Mouse (Mus musculus) lung, embryonic 16.5 days (tissue): Measurements from ENCODE around the gene Fcho1. TPM values are rescaled to one million over a fixed set of nuclear protein-coding genes. Genes with fewer than 3 reads are reported as not detected.
"Not testable (repeated sequence)": the region's sequence is repeated elsewhere in the genome, so short reads cannot be mapped to it uniquely, and the experiment has no call there.

ENCODE experiments used
- ATAC-seq: fragments of 200-750 bp; cut with Nextera tagmentation; 2 replicates; pipeline ENCODE4 v1.8.0; 2017; ENCODE audit warnings: low read depth, mild to moderate bottlenecking, moderate library complexity
- H3K27ac ChIP-seq: fragments of 300-500 bp; sonication (generic); 2 replicates; pipeline ENCODE4 v1.5.1; 2014; ENCODE audit warnings: mild to moderate bottlenecking, control low read depth, low read length
- H3K27me3 ChIP-seq: fragments of 300-500 bp; sonication (generic); 2 replicates; pipeline ENCODE4 v1.6.1; 2014; ENCODE audit warnings: low read depth, low read length, mixed read lengths; ENCODE audit not compliant: control insufficient read depth, insufficient read depth
- H3K36me3 ChIP-seq: fragments of 300-500 bp; sonication (generic); 2 replicates; pipeline ENCODE4 v1.6.1; 2014; ENCODE audit warnings: low read length; ENCODE audit not compliant: control insufficient read depth, insufficient read depth
- H3K4me1 ChIP-seq: fragments of 300-500 bp; sonication (generic); replicated peaks from 2 replicates; pipeline ENCODE4 v1.6.1; 2014; ENCODE audit warnings: low read length, mixed read lengths; ENCODE audit not compliant: control insufficient read depth, insufficient read depth
- H3K4me2 ChIP-seq: fragments of 300-500 bp; sonication (generic); 2 replicates; pipeline ENCODE4 v1.6.1; 2014; ENCODE audit warnings: low read depth, low read length, control low read depth
- H3K4me3 ChIP-seq: fragments of 300-500 bp; sonication (generic); 2 replicates; pipeline ENCODE4 v1.5.1; 2014; ENCODE audit warnings: mild to moderate bottlenecking, low read length, control low read depth
- H3K9ac ChIP-seq: fragments of 300-500 bp; sonication (generic); 2 replicates; pipeline ENCODE4 v1.6.1; 2014; ENCODE audit warnings: low read length, control low read depth
- H3K9me3 ChIP-seq: fragments of 300-500 bp; sonication (generic); 2 replicates; pipeline ENCODE4 v1.6.1; 2016; ENCODE audit warnings: low read length; ENCODE audit not compliant: control insufficient read depth
- WGBS: fragments of 180-500 bp; shearing (Covaris S2); extraction: QIAGEN DNeasy Blood & Tissue Kit; methylation state at CpG from one replicate; pipeline ENCODE4 v1.1.7; 2014; 5-methylcytosine and 5-hydroxymethylcytosine counted together
- polyA plus RNA-seq: library from polyadenylated mRNA; unstranded; fragments of >200 nt; fragmentation: Nextera tagmentation; extraction: Ambion mirVana; gene quantifications from 2 replicates; pipeline ENCODE4 v1.2.1, GENCODE M21; 2015

Gene Fcho1
- polyA plus RNA-seq, 1 experiment from 2014 or later, result 6.5 TPM

DNA sequence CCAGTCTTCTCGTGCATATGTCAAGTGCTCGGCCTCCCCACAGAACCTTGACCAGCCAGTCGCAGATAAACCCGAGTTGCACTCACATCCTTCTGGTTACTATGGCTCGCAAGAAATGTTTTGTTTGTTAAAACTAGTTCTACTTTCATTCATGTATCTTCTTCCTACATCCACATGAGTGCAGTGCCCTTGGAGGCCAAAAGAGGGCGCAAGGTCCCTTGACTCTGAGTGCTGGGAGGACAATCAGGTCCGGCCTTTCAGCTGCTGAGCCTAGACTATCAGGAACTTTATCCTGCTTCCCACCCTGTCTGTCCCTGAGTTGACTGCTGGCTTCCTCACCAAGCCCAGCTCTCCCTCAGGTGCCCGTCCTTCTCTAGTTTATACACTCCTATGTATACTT, 17.6 kb downstream of the Fcho1 start:
- Histone ChIP-seq H3K4me2 (no peak overlapping the region), H3K36me3 (no peaks in the 10 kb centered on the region), H3K4me3 (no peak overlapping the region), H3K27me3 (peaks cover 11% of the 10 kb centered on the region; the same call in 1 of the 2 replicates), H3K4me1 (0 out of 2 replicates have a peak, but pooled peaks cover 2% of the 10 kb centered on the region), H3K9me3 (no peaks in the 10 kb centered on the region), H3K9ac (no peak overlapping the region), H3K27ac (no peak overlapping the region)
- no peak for ATAC-seq
- WGBS, result 25% methylated on average over 8 of the region's 8 CpGs

DNA sequence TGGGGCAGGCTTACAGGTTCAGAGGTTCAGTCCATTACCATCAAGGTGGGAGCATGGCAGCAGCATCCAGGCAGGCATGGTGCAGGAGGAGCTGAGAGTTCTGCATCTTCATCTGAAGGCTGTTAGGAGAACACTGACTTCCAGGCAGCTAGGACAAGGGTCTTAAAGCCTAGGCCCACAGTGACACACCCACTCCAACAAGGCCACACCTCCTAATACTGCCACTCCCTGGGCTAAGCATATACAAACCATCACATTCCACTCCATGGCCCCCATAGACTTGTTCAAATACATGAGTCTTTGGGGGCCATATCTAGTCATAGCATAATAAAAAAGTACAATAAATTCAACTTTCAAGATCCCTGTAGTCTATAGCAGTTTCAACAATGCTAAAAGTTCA, 22.1 kb downstream of the Fcho1 start:
- not testable (repeated sequence) for H3K36me3 ChIP-seq, H3K9me3 ChIP-seq, H3K4me1 ChIP-seq, H3K4me2 ChIP-seq, H3K4me3 ChIP-seq, H3K9ac ChIP-seq, ATAC-seq, H3K27ac ChIP-seq
- peaks cover 30% of the 10 kb centered on the region for H3K27me3 ChIP-seq

DNA sequence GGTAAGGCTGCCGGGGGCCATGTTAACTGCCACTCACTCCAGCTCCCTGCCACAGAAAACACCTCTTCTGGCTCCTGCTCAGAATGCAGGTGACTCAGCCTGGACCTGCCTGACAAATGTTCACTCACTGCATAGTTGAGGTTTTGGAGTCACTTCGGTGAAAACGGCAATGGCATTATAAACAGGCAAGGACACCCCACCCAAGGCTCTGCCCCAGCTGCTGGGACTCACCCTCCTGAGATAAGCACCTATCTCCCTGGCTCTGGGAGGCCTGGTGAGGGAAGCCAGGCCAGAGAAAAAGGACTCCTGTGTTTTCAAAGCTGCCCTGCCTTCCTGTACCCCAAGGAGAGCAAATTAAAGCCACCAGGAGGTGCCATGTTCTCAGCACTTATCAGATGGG, 22.6 kb downstream of the Fcho1 start:
- H3K4me2 ChIP-seq, result no peak overlapping the region
- H3K27ac ChIP-seq, result no peak overlapping the region
- ATAC-seq, result no peak
- no peak overlapping the region for H3K4me3 ChIP-seq
- H3K4me1 ChIP-seq, result peaks cover 7% of the 10 kb centered on the region; the same call in 1 of the 2 replicates
- H3K9me3 ChIP-seq, result no peaks in the 10 kb centered on the region
- no peak overlapping the region for H3K9ac ChIP-seq
- H3K36me3 ChIP-seq, result no peaks in the 10 kb centered on the region
- WGBS, result 68% methylated on average over 3 of the region's 3 CpGs
- peaks cover 31% of the 10 kb centered on the region for H3K27me3 ChIP-seq

DNA sequence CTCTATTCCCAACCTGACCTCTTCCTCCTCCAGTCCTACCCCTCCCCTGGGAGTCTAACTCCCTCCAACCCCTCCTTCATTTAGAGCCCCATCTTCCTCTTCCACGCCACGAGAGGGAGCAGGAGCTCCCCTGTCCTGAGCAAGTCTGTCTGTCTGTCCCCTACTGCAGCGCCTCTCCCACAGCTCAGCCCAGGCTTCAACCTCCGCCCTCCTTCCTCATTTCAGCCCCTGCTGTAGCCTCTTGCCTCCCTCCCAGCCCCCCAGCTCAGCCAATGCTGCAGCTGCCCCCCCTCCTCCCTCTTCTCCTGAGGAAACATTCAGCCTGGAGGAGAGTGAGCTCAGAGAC, 23.5 kb downstream of the Fcho1 start:
- Histone ChIP-seq H3K4me1 (peaks cover 7% of the 10 kb centered on the region; the same call in 1 of the 2 replicates), H3K9ac (no peak overlapping the region), H3K9me3 (no peaks in the 10 kb centered on the region), H3K27me3 (peaks cover 31% of the 10 kb centered on the region), H3K4me3 (no peak overlapping the region), H3K27ac (no peak overlapping the region), H3K36me3 (no peaks in the 10 kb centered on the region), H3K4me2 (no peak overlapping the region)
- no peak for ATAC-seq
- WGBS, result 30% methylated on average over 4 of the region's 4 CpGs

DNA sequence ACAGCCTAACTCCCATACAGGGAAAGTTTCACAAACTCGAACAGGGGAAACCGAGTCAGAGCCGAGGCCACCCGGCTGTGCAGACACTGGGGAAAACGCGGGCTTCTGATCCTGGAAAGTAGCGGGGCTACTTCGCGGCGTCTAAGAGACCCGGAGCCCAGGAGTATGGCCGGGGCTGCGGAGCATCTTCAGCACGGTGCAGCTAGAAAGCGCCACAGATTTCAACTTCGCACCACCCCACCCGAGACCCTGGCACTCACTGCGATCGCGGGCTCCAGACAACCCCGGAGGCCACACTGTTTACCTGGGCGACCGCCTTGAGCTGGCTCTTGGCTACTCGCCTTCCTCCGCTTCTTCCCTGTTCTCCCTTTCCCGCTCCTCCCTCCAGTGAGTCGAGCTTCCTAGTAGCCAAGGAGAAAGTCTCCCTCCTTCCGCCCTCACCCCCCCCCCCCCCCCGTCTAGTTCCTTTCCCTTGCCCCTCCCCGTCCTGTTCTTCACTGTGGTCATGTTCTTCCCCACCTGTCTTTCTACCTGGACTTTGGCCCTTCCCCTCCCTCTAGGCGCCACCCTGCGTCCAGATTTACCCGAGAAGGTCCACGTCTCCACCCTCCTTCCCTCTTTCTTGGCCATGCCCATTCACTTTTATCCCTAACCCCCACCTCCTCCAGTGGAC, 24.0 kb downstream of the Fcho1 start, which contains the start of gene B3gnt3:
TSS of gene B3gnt3 (minus strand) at position 376 of the 673 bp plus-strand sequence.
- Histone ChIP-seq H3K4me1 (peaks cover 7% of the 10 kb centered on the region; the same call in 1 of the 2 replicates), H3K9me3 (no peaks in the 10 kb centered on the region), H3K27ac (no peak within 1 kb of the TSS), H3K4me3 (peak within 1 kb of the TSS; percentile 38), H3K9ac (peak within 1 kb of the TSS; percentile 56), H3K4me2 (peak within 1 kb of the TSS; percentile 52), H3K36me3 (no peaks in the 10 kb centered on the region), H3K27me3 (peaks cover 31% of the 10 kb centered on the region)
- peak; percentile 22; the same call in 1 of the 2 replicates for ATAC-seq
- WGBS, result 13% methylated on average over 32 of the region's 34 CpGs

DNA sequence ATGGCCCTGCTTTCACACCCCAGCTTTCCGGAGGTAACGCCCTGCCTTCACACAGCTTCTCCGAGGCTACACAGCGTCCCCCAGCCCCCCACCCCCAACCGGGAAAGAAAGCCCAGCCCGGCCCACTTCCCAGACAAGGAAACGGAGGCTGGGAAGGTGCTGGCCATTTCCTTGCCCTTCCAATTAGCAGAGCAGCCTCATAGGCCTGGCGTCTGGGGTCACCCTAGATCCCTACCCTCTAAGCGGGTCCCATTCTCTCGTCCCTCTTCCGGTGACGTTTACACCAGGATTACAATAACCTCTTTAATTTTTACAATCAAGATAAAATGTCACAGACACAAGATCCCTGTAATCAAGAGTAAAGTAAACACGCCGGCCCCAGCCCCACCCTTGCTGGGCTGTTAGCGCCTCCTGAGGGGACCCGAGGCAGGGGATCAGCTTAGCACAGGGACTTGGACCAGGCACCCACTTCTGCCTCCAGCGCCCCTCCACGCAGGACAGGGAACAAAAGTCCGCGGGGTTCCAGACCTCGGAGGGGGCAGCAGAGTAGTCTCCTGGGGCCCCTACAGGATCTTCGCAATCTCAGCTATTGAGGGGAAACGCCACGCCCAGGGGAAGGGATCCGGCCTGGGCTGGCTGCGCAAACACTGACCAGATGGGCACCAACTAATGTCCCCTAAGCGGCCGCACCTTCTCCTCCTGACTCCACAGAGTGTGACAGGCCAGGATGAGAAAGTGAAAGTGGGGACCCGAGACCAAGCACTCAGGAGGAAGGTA, 24.8 kb downstream of the Fcho1 start:
- WGBS, result 6% methylated on average over 29 of the region's 29 CpGs
- H3K27me3 ChIP-seq, result peaks cover 31% of the 10 kb centered on the region

DNA sequence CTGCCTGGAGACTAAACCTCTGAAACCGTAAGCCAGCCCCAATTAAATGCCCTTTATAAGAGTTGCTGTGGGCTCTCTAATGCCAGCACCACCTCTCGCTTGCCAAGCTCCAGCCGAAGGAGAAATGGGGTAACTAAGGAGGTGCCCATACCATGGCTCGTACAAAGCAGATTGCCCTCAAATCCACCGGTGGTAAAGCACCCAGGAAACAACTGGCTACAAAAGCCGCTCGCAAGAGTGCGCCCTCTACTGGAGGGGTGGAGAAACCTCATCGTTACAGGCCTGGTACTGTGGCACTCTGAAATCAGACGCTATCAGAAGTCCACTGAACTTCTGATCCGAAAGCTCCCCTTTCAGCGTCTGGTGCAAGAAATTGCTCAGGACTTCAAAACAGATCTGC, 30.1 kb downstream of the Fcho1 start:
- ATAC-seq, H3K36me3 ChIP-seq, H3K27ac ChIP-seq, H3K4me2 ChIP-seq, H3K9me3 ChIP-seq, H3K4me3 ChIP-seq, H3K4me1 ChIP-seq, H3K9ac ChIP-seq: not testable (repeated sequence)
- 63% methylated on average over 12 of the region's 12 CpGs for WGBS
- peaks cover 66% of the 10 kb centered on the region for H3K27me3 ChIP-seq

More for the DNA sequence above, 24.8 kb downstream of the Fcho1 start:
- Histone ChIP-seq H3K27ac (no peak overlapping the region), H3K9me3 (no peaks in the 10 kb centered on the region), H3K36me3 (no peaks in the 10 kb centered on the region), H3K4me2 (peak overlapping the region; percentile 52), H3K4me3 (peak overlapping the region; percentile 38), H3K9ac (peak overlapping the region; percentile 56), H3K4me1 (peaks cover 7% of the 10 kb centered on the region; the same call in 1 of the 2 replicates)
- ATAC-seq, result peak; percentile 45; the same call in 1 of the 2 replicates

DNA sequence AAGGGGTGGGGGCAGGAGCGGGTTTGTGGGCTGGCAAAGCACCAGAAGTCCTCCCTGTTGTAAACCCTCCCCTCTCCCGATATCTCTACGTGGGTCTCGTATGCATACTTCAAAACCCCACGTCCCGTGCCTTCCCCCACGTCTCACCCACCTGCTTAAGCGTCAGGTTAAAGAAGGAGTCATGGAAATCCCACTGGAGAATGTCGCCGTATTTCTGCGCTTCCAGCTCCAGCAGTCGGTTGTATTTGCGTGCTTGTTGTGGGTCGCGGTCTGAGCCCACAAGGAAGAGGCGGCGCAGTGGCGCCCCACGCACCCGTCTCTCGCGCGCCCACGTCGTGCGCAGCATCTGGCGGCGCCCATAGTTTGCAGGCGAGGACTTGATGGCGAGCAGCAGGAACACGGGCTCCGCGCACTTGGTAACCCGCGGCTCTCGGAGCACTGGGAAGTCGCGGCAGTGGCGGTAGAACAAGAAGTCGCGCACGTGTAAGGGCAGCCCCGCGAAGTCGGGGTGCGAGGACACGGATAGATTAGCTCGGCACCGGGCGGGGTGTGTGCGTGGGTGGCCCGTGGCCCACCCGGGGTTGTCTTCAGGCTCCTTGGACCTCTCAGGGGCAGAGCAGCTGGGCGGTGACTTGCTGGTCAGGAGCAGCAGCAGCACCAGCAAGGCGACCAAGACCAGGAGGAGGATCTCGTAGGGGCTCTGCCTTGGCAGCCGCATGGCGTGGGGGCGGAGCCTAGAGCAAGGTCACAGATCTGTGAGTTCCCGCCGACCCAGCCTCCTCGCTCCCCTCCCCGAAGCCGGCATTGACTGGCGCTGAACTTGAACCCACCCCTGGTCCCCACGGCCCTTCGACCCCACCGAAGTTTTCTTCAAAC, 32.1 kb downstream of the Fcho1 start:
- H3K36me3 ChIP-seq, result no peaks in the 10 kb centered on the region
- no peak for ATAC-seq
- H3K4me2 ChIP-seq, result peak overlapping the region; percentile 9; the same call in 1 of the 2 replicates
- no peak overlapping the region for H3K27ac ChIP-seq
- H3K9ac ChIP-seq, result no peak overlapping the region
- H3K27me3 ChIP-seq, result peaks cover 74% of the 10 kb centered on the region
- H3K4me1 ChIP-seq, result peaks cover 7% of the 10 kb centered on the region; the same call in 1 of the 2 replicates
- WGBS, result 10% methylated on average over 68 of the region's 68 CpGs
- no peaks in the 10 kb centered on the region; the same call in 1 of the 2 replicates for H3K9me3 ChIP-seq
- H3K4me3 ChIP-seq, result peak overlapping the region; percentile 18; the same call in 1 of the 2 replicates
